Mouse (Mus musculus) brain, embryonic 18.5 days (tissue): ENCODE measurements at regions not wholly inside any gene's neighbourhood (a gene's known extent, or its start where the extent isn't known, plus 50 kb on each side); places are given as distances from the start of the nearest gene placed in this dataset.
A peak's percentile ranks its signal among the peaks of the same experiment; 100 is the strongest.

Source experiments
- DNase-seq: peaks from one replicate; pipeline ENCODE4 v3.0.0-alpha.2; 2012; ENCODE audit warnings: low read depth, low spot score

DNA sequence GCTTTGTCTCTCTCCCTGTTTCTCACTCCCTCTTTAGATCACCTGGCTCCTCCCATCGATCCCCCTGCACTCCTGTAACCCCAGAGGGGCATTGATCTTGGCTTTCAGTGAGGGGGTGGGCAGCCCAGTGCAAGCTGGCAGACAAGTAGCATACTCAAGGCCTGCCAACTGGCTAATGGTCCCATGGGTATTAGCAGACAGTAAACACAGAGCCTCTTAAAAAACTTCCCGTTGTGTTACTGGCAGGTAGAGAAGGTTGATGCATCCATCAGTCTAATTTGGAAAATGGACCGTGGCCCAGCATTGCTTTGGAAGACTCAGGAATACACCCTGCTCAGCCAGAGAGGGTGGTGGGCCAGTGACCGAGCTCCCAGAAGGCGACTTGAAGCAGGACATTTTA is 145.0 kb downstream of the 9530068E07Rik start:
- no peak for DNase-seq

DNA sequence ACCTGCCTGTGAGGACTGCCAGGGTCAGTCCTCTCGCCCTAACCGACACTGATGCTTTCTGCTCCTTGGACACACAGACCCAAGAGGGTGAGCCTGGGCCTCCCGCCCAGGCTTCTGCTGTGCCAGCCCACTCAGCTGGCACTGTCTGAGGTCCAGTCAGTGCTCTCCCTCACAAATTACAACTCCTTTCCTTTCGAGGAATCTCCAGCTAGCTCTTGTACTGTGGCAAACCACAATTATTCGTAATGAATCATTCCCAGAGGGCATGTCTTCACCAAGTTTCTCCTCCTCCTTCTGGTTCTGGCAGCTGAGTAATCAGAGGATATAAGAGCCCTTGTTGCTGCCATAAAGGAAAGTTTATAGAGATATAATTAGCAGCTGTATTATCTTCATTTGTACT is 155.2 kb downstream of the 9530068E07Rik start:
- DNase-seq, result no peak

- no peak for DNase-seq
These were observed 156.6 kb downstream of the 9530068E07Rik start for GRCm38 (mm10) chr11:52552860-52553259.

DNA sequence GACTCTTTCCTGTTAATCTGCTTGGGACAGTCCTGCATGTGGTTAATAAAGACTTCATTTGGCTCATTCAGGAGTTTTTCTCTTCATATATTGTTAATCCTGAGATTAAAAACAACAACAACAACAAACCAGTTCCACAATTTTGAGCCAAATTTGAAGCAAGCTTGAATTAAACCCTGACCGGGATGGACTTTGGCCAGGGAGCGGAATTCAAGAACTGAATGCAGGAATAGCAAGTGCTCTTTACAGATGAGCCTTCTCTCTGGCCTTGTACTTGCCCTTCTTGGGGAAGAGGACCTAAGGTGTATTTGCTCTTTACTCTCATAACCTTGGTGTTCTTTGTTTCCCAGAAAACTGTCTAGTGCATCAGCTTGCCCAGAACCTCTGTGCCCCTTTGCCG is 161.6 kb downstream of the 9530068E07Rik start:
- DNase-seq, result no peak

GRCm38 (mm10) chr11:52558782-52559181 is 162.6 kb downstream of the 9530068E07Rik start:
- DNase-seq, result no peak

- no peak for DNase-seq
These were observed 165.1 kb downstream of the 9530068E07Rik start for GRCm38 (mm10) chr11:52561281-52561680.

- DNase-seq, result no peak
These were observed 169.2 kb downstream of the 9530068E07Rik start for GRCm38 (mm10) chr11:52565457-52565856.

DNA sequence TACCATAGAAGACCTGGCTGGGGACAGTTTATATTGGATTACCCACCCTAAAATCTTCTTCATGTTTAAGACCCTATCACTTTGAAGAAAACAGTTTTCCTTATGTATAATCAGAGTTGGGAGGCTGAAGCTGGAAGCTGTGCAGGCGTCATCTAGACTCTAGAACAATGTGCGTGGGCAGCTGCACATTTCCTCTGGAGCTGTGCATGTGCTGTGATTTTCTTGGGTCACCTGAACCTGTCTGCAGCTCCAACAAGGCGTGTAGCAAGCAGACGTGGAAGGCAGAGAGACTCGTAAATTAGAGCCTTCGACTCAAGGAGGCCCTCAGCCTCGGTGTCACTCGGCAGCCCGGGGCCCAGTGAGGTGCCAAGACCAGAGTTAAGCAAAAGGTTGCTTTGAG is 169.8 kb downstream of the 9530068E07Rik start:
- no peak for DNase-seq

GRCm38 (mm10) chr11:52567945-52568687 is 171.9 kb downstream of the 9530068E07Rik start:
- DNase-seq, result no peak

DNA sequence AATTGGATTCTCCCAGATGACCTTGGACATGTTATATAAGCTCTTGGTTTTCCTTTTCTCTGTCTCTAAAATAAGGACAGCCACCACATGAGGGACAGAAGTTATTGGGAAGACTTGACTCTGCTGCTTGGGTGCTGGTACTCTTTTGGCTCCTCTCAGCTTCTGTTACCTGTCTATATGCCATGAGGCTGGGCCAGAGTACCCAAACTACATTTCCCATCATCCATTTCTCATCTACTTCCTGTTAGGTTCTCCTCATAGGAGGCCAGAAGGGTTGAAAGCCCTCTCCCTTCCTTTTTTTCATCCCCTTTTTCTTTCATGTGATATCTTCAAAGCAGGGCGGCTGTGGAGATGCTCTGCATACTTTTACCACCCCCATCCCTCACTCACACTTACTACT is 172.6 kb downstream of the 9530068E07Rik start:
- no peak for DNase-seq

GRCm38 (mm10) chr11:52569759-52570158 is 173.5 kb downstream of the 9530068E07Rik start:
- no peak for DNase-seq

DNA sequence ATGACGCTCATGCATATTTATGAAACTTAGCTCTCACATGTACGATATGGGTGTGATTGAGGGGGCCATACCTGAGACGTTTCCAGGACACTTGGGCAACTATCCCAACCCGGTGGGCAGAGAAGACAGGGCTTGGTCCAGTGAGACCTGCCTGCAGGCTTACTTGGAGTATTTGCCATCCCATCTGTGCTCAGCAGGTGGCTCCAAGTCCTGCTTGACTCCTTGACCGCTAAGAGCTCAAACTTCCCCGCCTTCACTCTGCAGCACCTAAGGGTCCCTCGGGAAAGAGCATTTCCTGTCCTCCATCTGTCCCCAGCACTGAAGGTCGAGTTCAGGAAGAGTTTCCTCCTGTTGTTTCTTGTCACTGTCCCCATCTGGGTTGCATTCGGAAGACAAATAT is 182.2 kb downstream of the 9530068E07Rik start:
- DNase-seq, result no peak

DNA sequence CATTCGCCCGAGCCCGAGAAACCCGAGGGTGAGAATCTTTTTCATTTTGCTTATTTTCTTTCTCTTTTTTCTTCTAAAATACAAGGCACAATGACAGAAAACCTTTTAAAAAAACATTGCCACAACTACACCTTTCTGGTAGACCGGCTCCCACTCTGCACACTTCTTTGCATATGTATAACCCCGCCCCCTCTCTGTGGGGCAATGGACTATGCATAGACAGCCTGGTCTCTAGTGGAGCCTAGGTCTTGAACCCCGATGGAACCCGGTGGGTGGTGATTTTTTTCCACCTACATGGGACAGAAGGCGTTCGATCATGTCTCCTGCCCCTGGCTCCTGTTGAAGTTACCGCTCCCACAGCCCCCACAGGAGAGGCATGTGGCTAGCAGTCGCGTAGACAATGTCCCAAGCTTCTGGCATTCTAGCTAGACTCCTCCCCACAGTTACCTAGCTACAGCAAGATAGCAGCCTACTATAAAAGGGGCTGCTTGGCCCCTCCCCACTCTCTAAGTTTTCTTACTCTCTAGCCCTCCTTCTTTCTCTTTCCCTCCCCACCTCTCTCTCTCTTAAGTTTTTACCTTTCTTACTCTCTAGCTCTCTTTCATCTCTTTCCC is 183.6 kb downstream of the 9530068E07Rik start:
- no peak for DNase-seq

DNA sequence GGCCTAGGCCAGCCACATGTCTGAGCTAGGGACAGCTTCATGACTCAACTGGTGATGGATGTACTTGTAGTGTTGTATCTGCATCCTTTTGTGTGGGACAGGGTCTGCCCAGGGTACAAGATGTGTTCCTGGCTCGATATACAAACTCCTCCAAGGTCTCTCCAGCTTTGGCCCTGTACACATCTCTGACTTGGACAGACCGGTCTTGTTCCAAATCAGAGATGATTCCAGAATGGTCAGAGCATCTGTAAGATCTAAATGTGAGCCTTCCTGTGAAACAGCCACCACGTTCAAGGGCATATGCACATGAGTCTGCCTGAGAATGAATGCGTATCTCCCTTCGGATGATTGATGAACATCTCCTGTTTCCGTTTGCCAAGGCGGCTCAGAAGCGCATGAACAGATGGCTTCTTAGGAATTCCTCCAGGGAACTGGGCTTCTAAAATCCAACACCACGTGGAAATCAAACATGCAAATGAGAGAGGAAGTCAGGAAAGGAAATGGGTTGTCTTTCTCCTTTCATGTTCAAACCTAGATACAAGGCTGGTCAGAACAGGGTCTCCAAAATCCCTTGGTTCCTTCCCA is 172.7 kb upstream of the Fstl4 start:
- peak; percentile 50 for DNase-seq

DNA sequence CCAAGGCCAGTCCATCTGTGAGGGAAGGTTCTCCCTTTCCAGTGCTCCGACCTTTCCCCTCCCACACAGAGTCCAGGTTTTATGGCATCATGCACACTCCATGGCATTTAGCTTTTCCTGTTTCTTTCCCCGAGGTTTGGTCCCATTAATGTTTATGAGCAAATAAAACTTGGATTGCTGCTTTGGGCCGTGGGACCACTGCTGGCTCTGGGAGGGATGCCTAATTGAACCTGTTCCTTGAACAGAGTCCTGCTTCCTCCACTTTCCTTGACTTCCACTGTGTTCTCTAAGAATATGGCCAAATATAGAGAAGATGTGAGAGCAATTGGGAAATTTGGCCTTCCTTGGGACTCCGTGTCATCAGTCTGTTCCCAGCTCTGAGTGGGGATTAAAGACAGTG is 170.3 kb upstream of the Fstl4 start:
- no peak for DNase-seq

GRCm38 (mm10) chr11:52601196-52601595 is 163.2 kb upstream of the Fstl4 start:
- no peak for DNase-seq

- no peak for DNase-seq
These were observed 162.3 kb upstream of the Fstl4 start for GRCm38 (mm10) chr11:52602061-52602561.

DNA sequence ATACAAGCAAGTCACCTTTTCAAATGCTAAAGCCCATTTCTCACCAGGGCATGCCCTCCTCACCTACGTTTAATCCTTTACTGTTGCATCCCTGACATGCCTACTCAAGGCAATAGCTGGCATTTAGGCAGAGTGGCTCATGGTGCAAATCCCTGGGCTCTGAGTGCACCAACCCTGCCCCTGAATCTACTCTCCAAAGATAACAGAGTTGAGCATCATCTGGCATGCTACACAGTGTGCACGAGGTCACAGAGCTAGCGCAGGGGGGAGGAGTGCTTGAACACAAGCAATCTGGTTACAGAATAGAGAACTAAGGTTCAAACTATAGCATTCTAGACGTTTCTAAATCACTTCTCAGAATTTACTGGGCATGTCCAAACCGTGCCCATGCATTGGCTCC is 161.6 kb upstream of the Fstl4 start:
- DNase-seq, result no peak

GRCm38 (mm10) chr11:52610681-52611165 is 153.7 kb upstream of the Fstl4 start:
- no peak for DNase-seq

DNA sequence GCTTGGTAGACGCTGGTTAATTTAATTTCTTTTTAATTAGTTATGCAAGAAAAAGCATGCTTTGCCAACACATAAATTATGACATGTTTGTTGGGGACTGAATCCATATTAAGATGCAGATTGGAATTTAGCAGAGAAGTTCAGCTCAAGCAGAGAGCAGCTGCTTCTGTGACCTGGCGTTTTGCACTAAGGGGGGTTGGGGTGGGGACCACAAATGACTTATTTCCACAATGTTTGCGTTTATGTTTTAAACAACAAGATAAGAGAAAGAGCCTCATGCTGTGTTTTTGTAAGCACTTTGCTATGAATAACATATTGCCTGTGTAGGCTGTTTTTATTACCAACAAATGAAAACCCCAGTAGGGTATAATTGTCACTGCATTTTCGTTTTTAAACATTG is 148.8 kb upstream of the Fstl4 start:
- DNase-seq, result no peak

- no peak for DNase-seq
These were observed 145.8 kb upstream of the Fstl4 start for GRCm38 (mm10) chr11:52618646-52619045.

DNA sequence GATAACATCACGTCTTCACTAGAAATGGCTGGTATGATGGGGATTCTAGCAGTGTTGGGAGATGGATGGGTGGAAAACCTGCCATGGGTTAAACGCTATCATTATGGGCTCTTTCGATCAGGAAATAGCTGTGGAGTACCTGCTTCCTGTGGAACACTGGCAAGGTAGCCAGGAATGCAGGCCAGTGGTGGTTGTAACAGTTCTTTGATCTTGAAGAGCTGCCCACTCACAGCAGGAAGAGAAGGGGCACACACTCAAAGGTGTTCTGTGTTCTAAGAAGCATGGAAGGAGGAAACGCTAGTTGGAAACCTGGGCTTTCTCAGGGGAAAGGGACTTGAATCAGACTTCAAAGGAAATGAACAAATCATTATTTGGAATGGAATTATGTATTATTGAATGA is 141.6 kb upstream of the Fstl4 start:
- no peak for DNase-seq

DNA sequence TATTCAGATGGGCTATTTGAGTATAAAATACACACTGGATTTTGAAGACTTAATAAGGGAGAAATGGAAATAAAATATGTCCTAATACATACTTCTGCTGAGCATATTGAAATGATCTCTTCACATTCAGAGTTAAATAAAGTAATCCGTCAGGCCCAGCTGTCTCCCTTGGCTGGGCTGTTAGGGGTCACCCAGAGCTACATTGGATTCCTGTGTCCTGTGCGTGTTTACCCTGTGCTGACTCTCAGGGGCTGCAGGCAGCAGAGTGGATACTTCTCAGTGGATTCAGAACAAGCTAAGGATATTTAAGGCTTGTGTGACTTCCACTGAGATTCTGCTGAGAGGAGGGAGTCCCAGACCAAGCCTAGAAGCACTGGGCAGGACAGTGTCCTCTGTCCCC is 135.6 kb upstream of the Fstl4 start:
- DNase-seq, result no peak
